ENCODE assay signal across 11 mouse cellular contexts in the genomic region with DNA sequence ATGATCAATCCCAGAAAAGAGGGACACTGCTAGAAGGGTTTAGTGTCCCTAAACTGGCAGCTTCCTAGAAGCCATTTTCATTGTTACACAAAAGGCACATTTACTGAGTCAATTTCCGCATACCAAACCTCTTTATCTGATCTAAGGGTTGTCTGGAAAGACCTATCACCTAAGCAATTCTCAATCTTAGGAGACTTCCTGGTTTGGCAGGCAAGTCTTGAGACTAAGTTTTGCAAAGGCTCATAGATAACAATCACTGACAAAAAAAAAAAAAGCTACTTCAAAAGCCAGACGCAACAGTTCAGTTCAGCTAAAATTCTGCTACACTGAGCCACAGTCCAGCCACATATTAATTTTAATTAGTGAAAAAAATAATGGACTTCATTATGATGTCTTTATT. TPM values are rescaled to one million over a fixed set of nuclear protein-coding genes. Genes with fewer than 3 reads are reported as not detected.
"Had no signal": no experiment of that assay in that cellular context is flagged by ENCODE, and none has a peak within 500 bp of the region (broad histone marks: within the 10 kb centered on the region; RNA-seq: fewer than 3 reads in every experiment).

No protein-coding gene starts in this region.

- ATAC-seq: liver, postnatal 0 days; midbrain, embryonic 13.5 days had no signal

- DNase-seq: kidney, adult 9 months; kidney, postnatal 36 days; layer of hippocampus, adult 9-11 months; liver; liver, embryonic 13.5 days; liver, postnatal 0 days; lung, postnatal 14 days; right cerebral cortex, postnatal 4 days; thymus, postnatal 4 days had no signal

RNA-seq across cellular contexts. Expression of a gene that starts 39.1 kb away (rescaled TPM):
- polyA plus RNA-seq: spleen, adult 2 months had no signal
